Mouse (Mus musculus): ENCODE data around the gene Scgb1b17. TPM values are rescaled to one million over a fixed set of nuclear protein-coding genes. Genes with fewer than 3 reads are reported as not detected.

Gene Scgb1b17
- not detected in 2 replicates for polyA plus RNA-seq (2015; fragmentation: Nextera tagmentation; extraction: Ambion mirVana)

GRCm38 (mm10) chr7:33063149-33063548, at the start of gene Scgb1b17:
Scgb1b17 (plus strand) TSS chr7:33063449.

GRCm38 (mm10) chr7:33056461-33056860, 6.8 kb upstream of the Scgb1b17 start, which contains the start of gene Scgb2b17:
Scgb2b17 (minus strand) TSS chr7:33056561.

Other genes with a start within 250 kb of the Scgb1b17 start
- gene Scgb2b15, start 233.8 kb upstream of the Scgb1b17 start, polyA plus RNA-seq (2015; fragmentation: Nextera tagmentation; extraction: Ambion mirVana): not detected in 2 replicates
- gene Scgb1b15, start 226.9 kb upstream of the Scgb1b17 start, polyA plus RNA-seq (2015; fragmentation: Nextera tagmentation; extraction: Ambion mirVana): not detected in 2 replicates
- gene Scgb2b17, start 6.9 kb upstream of the Scgb1b17 start, polyA plus RNA-seq (2015; fragmentation: Nextera tagmentation; extraction: Ambion mirVana): not detected in 2 replicates
- gene Scgb2b18, start 110.4 kb downstream of the Scgb1b17 start, polyA plus RNA-seq (2015; fragmentation: Nextera tagmentation; extraction: Ambion mirVana): not detected in 2 replicates
- gene Scgb1b18, start 122.1 kb downstream of the Scgb1b17 start, polyA plus RNA-seq (2015; fragmentation: Nextera tagmentation; extraction: Ambion mirVana): not detected in 2 replicates
- gene Scgb2b19, start 216.9 kb downstream of the Scgb1b17 start, polyA plus RNA-seq (2015; fragmentation: Nextera tagmentation; extraction: Ambion mirVana): not detected in 2 replicates
- gene Scgb1b19, start 223.8 kb downstream of the Scgb1b17 start, polyA plus RNA-seq (2015; fragmentation: Nextera tagmentation; extraction: Ambion mirVana): not detected in 2 replicates

All from urinary bladder, postnatal 0 days (tissue).